Mouse (Mus musculus): ENCODE data around the gene Npas3.

Gene Npas3

GRCm38 (mm10) chr12:53295747-53296146 is 47.3 kb downstream of the Npas3 start:
- no peak for DNase-seq

- no peak for DNase-seq
These were observed 49.7 kb downstream of the Npas3 start for GRCm38 (mm10) chr12:53297946-53298840.

GRCm38 (mm10) chr12:53300964-53301363 is 52.5 kb downstream of the Npas3 start:
- DNase-seq, result no peak

- DNase-seq, result no peak
These were observed 53.7 kb downstream of the Npas3 start for GRCm38 (mm10) chr12:53302129-53302528.

GRCm38 (mm10) chr12:53316715-53317114 is 68.2 kb downstream of the Npas3 start:
- no peak for DNase-seq

- no peak for DNase-seq
These were observed 69.3 kb downstream of the Npas3 start for GRCm38 (mm10) chr12:53317801-53318200.

- DNase-seq, result no peak
These were observed 72.0 kb downstream of the Npas3 start for GRCm38 (mm10) chr12:53320526-53320925.

GRCm38 (mm10) chr12:53321018-53321417 is 72.5 kb downstream of the Npas3 start:
- no peak for DNase-seq

GRCm38 (mm10) chr12:53321944-53322343 is 73.5 kb downstream of the Npas3 start:
- DNase-seq, result no peak

GRCm38 (mm10) chr12:53327653-53328188 is 79.2 kb downstream of the Npas3 start:
- no peak for DNase-seq

GRCm38 (mm10) chr12:53328257-53328736 is 79.8 kb downstream of the Npas3 start:
- peak in 1 of 2 experiments; percentile 3 for DNase-seq

- DNase-seq, result no peak
These were observed 81.7 kb downstream of the Npas3 start for GRCm38 (mm10) chr12:53330141-53330540.

- no peak for DNase-seq
These were observed 82.9 kb downstream of the Npas3 start for GRCm38 (mm10) chr12:53331391-53331790.

GRCm38 (mm10) chr12:53331800-53332199 is 83.3 kb downstream of the Npas3 start:
- no peak for DNase-seq

- no peak for DNase-seq
These were observed 84.8 kb downstream of the Npas3 start for GRCm38 (mm10) chr12:53333251-53333650.

GRCm38 (mm10) chr12:53338349-53338948 is 90.0 kb downstream of the Npas3 start:
- DNase-seq, result no peak

- no peak for DNase-seq
These were observed 94.3 kb downstream of the Npas3 start for GRCm38 (mm10) chr12:53342741-53343140.

- DNase-seq, result no peak
These were observed 103.4 kb downstream of the Npas3 start for GRCm38 (mm10) chr12:53351860-53352259.

GRCm38 (mm10) chr12:53365751-53366150 is 117.3 kb downstream of the Npas3 start:
- no peak for DNase-seq

- no peak for DNase-seq
These were observed 136.4 kb downstream of the Npas3 start for GRCm38 (mm10) chr12:53384851-53385250.

GRCm38 (mm10) chr12:53405856-53406255 is 157.4 kb downstream of the Npas3 start:
- no peak for DNase-seq

- DNase-seq, result no peak
These were observed 159.3 kb downstream of the Npas3 start for GRCm38 (mm10) chr12:53407776-53408175.

GRCm38 (mm10) chr12:53409711-53410110 is 161.2 kb downstream of the Npas3 start:
- no peak for DNase-seq

- DNase-seq, result no peak
These were observed 162.2 kb downstream of the Npas3 start for GRCm38 (mm10) chr12:53410647-53411046.

Data from lung, adult 18-20 months (tissue).